Mouse (Mus musculus): ENCODE measurements at regions not wholly inside any gene's neighbourhood (a gene's known extent, or its start where the extent isn't known, plus 50 kb on each side); places are given as distances from the start of the nearest gene placed in this dataset.

DNA sequence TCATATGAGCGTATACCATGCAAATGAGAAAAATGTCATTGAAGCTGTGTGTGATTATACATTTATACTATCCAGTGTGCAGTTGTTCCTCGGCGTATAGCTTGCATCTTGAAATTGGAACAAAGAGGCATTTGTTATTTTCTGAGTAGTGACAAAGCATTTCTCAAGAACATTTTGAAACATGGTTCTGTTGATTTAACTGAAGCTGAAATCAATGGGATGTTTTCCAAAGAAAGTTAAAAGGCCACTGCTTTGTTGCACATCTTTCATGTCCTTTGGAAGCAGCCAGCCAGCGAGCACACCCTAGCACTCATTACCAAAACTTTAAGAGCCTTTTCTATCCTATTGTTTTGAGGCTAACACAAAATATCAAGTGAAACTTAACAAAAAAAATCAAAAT lies 594.1 kb upstream of the Klhl29 start:
- TF ChIP-seq CTCF (conservative IDR thresholded peaks at IDR 0.05; ENCODE audit: insufficient read depth, insufficient read length, low read depth, low read length) (no peak), POLR2A (IDR thresholded peaks at IDR 0.05; ENCODE audit: low read depth, low read length) (no peak)
